In genomic region chr2:52925062-52925461, GRCm38 (mm10) we compare ENCODE assay signal across 26 mouse cellular contexts.
A peak's percentile ranks its signal among the peaks of the same experiment; 100 is the strongest.
DNase-seq lines count a peak whose midpoint lies in the region; ATAC-seq and TF ChIP-seq lines count a peak whose summit lies in the region.
"Had no signal": no experiment of that assay in that cellular context is flagged by ENCODE, and none has a peak within 500 bp of the region (broad histone marks: within the 10 kb centered on the region; RNA-seq: fewer than 3 reads in every experiment).

No protein-coding gene starts in this region.

- no peak for TF ChIP-seq CTCF in liver, embryonic 14.5 days (IDR thresholded peaks at IDR 0.05; ENCODE audit: low read depth)

- peak; percentile 17 to 22 (median 17) for DNase-seq in liver, embryonic 14.5 days (ENCODE audit: low read depth in 3 of 3, low spot score in 3 of 3)
- DNase-seq in liver, embryonic 11.5 days (ENCODE audit: low spot score): no peak
- peak; percentile 70 for DNase-seq in lung, postnatal 36 days
- no peak for DNase-seq in c-Kit-positive CD71-positive TER-119-positive erythroid progenitor cells, embryonic 14.5 days (ENCODE audit: low spot score)
- no peak for DNase-seq in gastrocnemius, postnatal 36 days
- DNase-seq: adrenal gland, adult 8-10 months; cerebellum, adult 18-20 months; cerebellum, postnatal 14 days; forebrain, postnatal 0 days; gastrocnemius, postnatal 14 days; heart, adult 2 months; kidney, adult 2 months; kidney, postnatal 10 days; thymus, adult 2 months; thymus, postnatal 4 days had no signal

- H3K4me3 ChIP-seq in liver, embryonic 14.5 days (ENCODE audit: insufficient read depth in 1 of 2, low read depth in 2 of 2, low read length in 2 of 2): no peak overlapping the region
- no peak overlapping the region for H3K4me3 ChIP-seq in liver, embryonic 11.5 days (ENCODE audit: low read depth, low read length)
- H3K4me3 ChIP-seq in liver, embryonic 15.5 days (replicated peaks): no peak overlapping the region
- H3K4me3 ChIP-seq in heart, embryonic 12.5 days: no peak overlapping the region
- H3K4me3 ChIP-seq: embryonic facial prominence, embryonic 12.5 days; heart, adult 2 months; hindbrain, embryonic 13.5 days; left cerebral cortex, adult 2 months; limb, embryonic 10.5 days; lung, embryonic 15.5 days; midbrain, embryonic 15.5 days had no signal

- 48% methylated on average over 3 of the region's 3 CpGs for WGBS in liver, embryonic 14.5 days (ENCODE audit: insufficient replicate concordance)
- WGBS in liver, embryonic 11.5 days: 64% methylated on average over 3 of the region's 3 CpGs
- 43% methylated on average over 3 of the region's 3 CpGs for WGBS in liver, embryonic 15.5 days (ENCODE audit: insufficient replicate concordance)
- 77% methylated on average over 3 of the region's 3 CpGs for WGBS in heart, embryonic 12.5 days

- H3K4me2 ChIP-seq in liver, embryonic 14.5 days (ENCODE audit: low read depth): no peak overlapping the region
- H3K4me2 ChIP-seq in liver, embryonic 11.5 days: no peak overlapping the region
- no peak overlapping the region for H3K4me2 ChIP-seq in liver, embryonic 15.5 days
- no peak overlapping the region for H3K4me2 ChIP-seq in heart, embryonic 12.5 days
- H3K4me2 ChIP-seq: embryonic facial prominence, embryonic 12.5 days; hindbrain, embryonic 13.5 days; lung, embryonic 15.5 days; midbrain, embryonic 15.5 days had no signal

- H3K27me3 ChIP-seq in liver, embryonic 14.5 days (ENCODE audit: control insufficient read depth, insufficient read depth, low read length): no peaks in the 10 kb centered on the region
- no peaks in the 10 kb centered on the region for H3K27me3 ChIP-seq in liver, embryonic 11.5 days (replicated peaks; ENCODE audit: control insufficient read depth, insufficient read depth, low read length)
- no peaks in the 10 kb centered on the region for H3K27me3 ChIP-seq in liver, embryonic 15.5 days
- no peaks in the 10 kb centered on the region for H3K27me3 ChIP-seq in heart, embryonic 12.5 days (replicated peaks)
- H3K27me3 ChIP-seq: embryonic facial prominence, embryonic 12.5 days; hindbrain, embryonic 13.5 days; lung, embryonic 15.5 days; midbrain, embryonic 15.5 days; Patski had no signal

- H3K36me3 ChIP-seq in liver, embryonic 14.5 days (replicated peaks; ENCODE audit: control insufficient read depth, insufficient read depth, low read depth): no peaks in the 10 kb centered on the region
- no peaks in the 10 kb centered on the region for H3K36me3 ChIP-seq in liver, embryonic 11.5 days (ENCODE audit: control insufficient read depth, insufficient read depth, low read length)
- H3K36me3 ChIP-seq in liver, embryonic 15.5 days (replicated peaks): no peaks in the 10 kb centered on the region
- H3K36me3 ChIP-seq in heart, embryonic 12.5 days: no peaks in the 10 kb centered on the region
- H3K36me3 ChIP-seq: embryonic facial prominence, embryonic 12.5 days; hindbrain, embryonic 13.5 days; limb, embryonic 10.5 days; lung, embryonic 15.5 days; midbrain, embryonic 15.5 days had no signal

- peaks cover 0 to 6% of the 10 kb centered on the region in 2 experiments; a peak in 2 of 4 replicates for H3K4me1 ChIP-seq in liver, embryonic 14.5 days (replicated peaks; ENCODE audit: control insufficient read depth in 2 of 2, insufficient read depth in 2 of 2, low read length in 1 of 2)
- no peaks in the 10 kb centered on the region; the same call in 1 of the 2 replicates for H3K4me1 ChIP-seq in liver, embryonic 11.5 days (replicated peaks; ENCODE audit: control insufficient read depth, insufficient read depth, low read length)
- no peaks in the 10 kb centered on the region for H3K4me1 ChIP-seq in liver, embryonic 15.5 days (replicated peaks)
- H3K4me1 ChIP-seq in heart, embryonic 12.5 days (replicated peaks): peaks cover 9% of the 10 kb centered on the region
- H3K4me1 ChIP-seq: lung, embryonic 15.5 days had no signal

- no peak overlapping the region for H3K27ac ChIP-seq in liver, embryonic 14.5 days
- no peak overlapping the region for H3K27ac ChIP-seq in liver, embryonic 11.5 days (ENCODE audit: low read depth, low read length)
- no peak overlapping the region for H3K27ac ChIP-seq in liver, embryonic 15.5 days (replicated peaks)
- H3K27ac ChIP-seq in heart, embryonic 12.5 days (ENCODE audit: poor library complexity, severe bottlenecking): no peak overlapping the region
- H3K27ac ChIP-seq: embryonic facial prominence, embryonic 12.5 days; heart, adult 2 months; hindbrain, embryonic 13.5 days; left cerebral cortex, adult 2 months; limb, embryonic 10.5 days; lung, embryonic 15.5 days; midbrain, embryonic 15.5 days; stomach, postnatal 0 days had no signal

- no peak overlapping the region for H3K9ac ChIP-seq in liver, embryonic 14.5 days (replicated peaks)
- H3K9ac ChIP-seq in liver, embryonic 11.5 days (ENCODE audit: low read depth, low read length): no peak overlapping the region
- no peak overlapping the region for H3K9ac ChIP-seq in liver, embryonic 15.5 days
- H3K9ac ChIP-seq in heart, embryonic 12.5 days: no peak overlapping the region
- H3K9ac ChIP-seq: embryonic facial prominence, embryonic 12.5 days; forebrain, postnatal 0 days; hindbrain, embryonic 13.5 days; lung, embryonic 15.5 days; midbrain, embryonic 15.5 days had no signal

- 0 out of 2 replicates have a peak, but pooled peaks have one; percentile 37 for ATAC-seq in liver, embryonic 14.5 days (ENCODE audit: insufficient read depth)
- ATAC-seq in liver, embryonic 11.5 days (replicated peaks; ENCODE audit: low FRiP score): no peak
- peak; percentile 70 for ATAC-seq in liver, embryonic 15.5 days (ENCODE audit: insufficient read depth)
- ATAC-seq in heart, embryonic 12.5 days (ENCODE audit: insufficient number of reproducible peaks, low FRiP score): no peak
- ATAC-seq: forebrain, postnatal 0 days; inflammation-experienced regulatory T-cells, adult 6 months; midbrain, embryonic 15.5 days; Patski had no signal

- intact Hi-C loops in gastrocnemius, postnatal 36 days (cut with DNase I): no loop called here

- H3K9me3 ChIP-seq in liver, embryonic 14.5 days (ENCODE audit: control insufficient read depth, low read length): no peaks in the 10 kb centered on the region
- no peaks in the 10 kb centered on the region for H3K9me3 ChIP-seq in liver, embryonic 11.5 days (ENCODE audit: control insufficient read depth, low read length)
- H3K9me3 ChIP-seq in liver, embryonic 15.5 days (replicated peaks): no peaks in the 10 kb centered on the region
- no peaks in the 10 kb centered on the region for H3K9me3 ChIP-seq in heart, embryonic 12.5 days (replicated peaks)
- H3K9me3 ChIP-seq: embryonic facial prominence, embryonic 12.5 days; hindbrain, embryonic 13.5 days; limb, embryonic 10.5 days; lung, embryonic 15.5 days; midbrain, embryonic 15.5 days had no signal

- no peak for TF ChIP-seq EP300 in liver, embryonic 14.5 days (IDR thresholded peaks at IDR 0.05; ENCODE audit: low read depth)

Comparison
In these comparisons a context has a peak if more than half of its experiments do, and no peak if none do; other contexts are left out.
1. ATAC-seq: peak in liver, embryonic 14.5 days (single experiment) and liver, embryonic 15.5 days (single experiment); none in liver, embryonic 11.5 days (single experiment) and heart, embryonic 12.5 days (single experiment).
2. DNase-seq: peak in liver, embryonic 14.5 days (3 of 3) and lung, postnatal 36 days (single experiment); none in liver, embryonic 11.5 days (single experiment), c-Kit-positive CD71-positive TER-119-positive erythroid progenitor cells, embryonic 14.5 days (single experiment) and gastrocnemius, postnatal 36 days (0 of 2).